Mouse (Mus musculus) spleen, adult 2 months (tissue): Measurements from ENCODE around the gene Tspan12.

Source experiments
- CTCF ChIP-seq: fragments of 200-500 bp; IDR thresholded peaks from 2 replicates; pipeline ENCODE4 v1.5.1; 2011; ENCODE audit warnings: mild to moderate bottlenecking, inconsistent platforms; ENCODE audit not compliant: insufficient read depth, insufficient read length, insufficient replicate concordance; ENCODE audit errors: extremely low read depth
- POLR2A ChIP-seq: fragments of 200-500 bp; IDR thresholded peaks from 2 replicates; pipeline ENCODE4 v1.6.1; 2011; ENCODE audit warnings: low read depth, low read length, inconsistent platforms

- no peak for TF ChIP-seq POLR2A
- TF ChIP-seq CTCF = no peak
These were observed 20.4 kb downstream of the Tspan12 start for GRCm38 (mm10) chr6:21831871-21832270.
